Mouse (Mus musculus): ENCODE data around the gene Mrgpra2a.
"Not testable (repeated sequence)": the region's sequence is repeated elsewhere in the genome, so short reads cannot be mapped to it uniquely, and the experiment has no call there.

The Mrgpra2a gene

DNA sequence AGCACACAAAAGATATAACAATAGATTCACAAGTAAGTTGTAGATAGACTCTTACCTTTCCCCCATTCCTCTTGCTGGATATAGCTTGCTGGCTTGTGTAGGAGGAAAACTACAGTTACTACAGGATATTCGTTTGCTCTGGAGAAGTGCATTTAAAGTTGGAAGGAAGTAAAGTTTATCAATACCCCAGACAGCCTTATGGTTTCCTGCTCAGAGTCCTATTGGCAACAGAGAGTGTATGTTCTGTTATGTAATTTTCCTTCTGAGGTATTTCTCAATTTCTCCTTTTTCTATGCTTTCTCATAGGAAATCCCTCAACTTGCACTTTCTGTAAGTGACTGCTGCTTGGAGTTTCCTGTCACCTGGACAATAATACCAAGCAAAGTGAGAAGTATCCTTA lies at the start of gene Mrgpra2a:
Mrgpra2a (minus strand) TSS at position 125 of the 400 bp plus-strand sequence.
- not testable (repeated sequence) for DNase-seq (ENCODE audit: low spot score)

DNA sequence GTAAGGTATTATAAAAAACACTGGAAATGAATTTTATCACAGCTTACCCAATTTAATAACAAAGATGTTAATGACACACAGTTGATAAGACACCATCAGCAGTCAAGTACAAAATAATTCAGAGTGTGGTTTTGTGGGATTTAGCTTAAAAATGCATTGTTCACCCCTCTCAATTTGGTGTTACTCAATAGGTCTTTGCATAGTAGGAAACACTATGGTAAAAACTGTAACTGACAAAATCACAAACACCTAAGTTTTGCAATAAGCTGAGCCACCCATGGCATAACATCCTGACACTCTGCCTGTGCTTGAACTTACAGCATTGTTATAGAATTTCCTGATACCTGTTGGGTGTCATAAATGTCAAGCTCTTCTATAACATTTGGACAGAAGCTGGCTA lies 39.3 kb upstream of the Mrgpra2a start:
- not testable (repeated sequence) for DNase-seq (ENCODE audit: low spot score)

GRCm38 (mm10) chr7:47489438-47489837 lies 37.5 kb upstream of the Mrgpra2a start:
- not testable (repeated sequence) for DNase-seq (ENCODE audit: low spot score)

- DNase-seq (ENCODE audit: low spot score) = not testable (repeated sequence)
These were observed 31.2 kb upstream of the Mrgpra2a start for GRCm38 (mm10) chr7:47483181-47483580.

DNA sequence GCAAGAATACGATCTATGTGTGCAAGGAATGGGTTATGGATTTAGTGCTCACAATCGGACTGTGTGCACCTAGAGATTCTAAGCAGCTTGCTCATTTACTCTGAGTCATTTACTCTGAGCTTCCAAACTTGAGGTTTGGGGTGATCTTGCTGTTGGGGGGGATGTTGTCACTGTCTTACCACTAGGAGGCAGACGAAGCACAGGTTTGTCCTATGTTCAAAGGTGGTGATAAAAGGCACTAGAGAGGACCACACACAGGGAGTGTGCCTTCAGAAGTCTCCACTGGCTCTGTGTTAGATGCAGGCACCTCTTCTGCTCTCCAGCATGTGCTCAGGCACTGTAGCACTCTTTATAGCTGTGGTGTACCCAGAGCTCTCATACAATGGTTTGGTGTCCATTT lies 22.0 kb upstream of the Mrgpra2a start:
- DNase-seq (ENCODE audit: low spot score) = not testable (repeated sequence)

DNA sequence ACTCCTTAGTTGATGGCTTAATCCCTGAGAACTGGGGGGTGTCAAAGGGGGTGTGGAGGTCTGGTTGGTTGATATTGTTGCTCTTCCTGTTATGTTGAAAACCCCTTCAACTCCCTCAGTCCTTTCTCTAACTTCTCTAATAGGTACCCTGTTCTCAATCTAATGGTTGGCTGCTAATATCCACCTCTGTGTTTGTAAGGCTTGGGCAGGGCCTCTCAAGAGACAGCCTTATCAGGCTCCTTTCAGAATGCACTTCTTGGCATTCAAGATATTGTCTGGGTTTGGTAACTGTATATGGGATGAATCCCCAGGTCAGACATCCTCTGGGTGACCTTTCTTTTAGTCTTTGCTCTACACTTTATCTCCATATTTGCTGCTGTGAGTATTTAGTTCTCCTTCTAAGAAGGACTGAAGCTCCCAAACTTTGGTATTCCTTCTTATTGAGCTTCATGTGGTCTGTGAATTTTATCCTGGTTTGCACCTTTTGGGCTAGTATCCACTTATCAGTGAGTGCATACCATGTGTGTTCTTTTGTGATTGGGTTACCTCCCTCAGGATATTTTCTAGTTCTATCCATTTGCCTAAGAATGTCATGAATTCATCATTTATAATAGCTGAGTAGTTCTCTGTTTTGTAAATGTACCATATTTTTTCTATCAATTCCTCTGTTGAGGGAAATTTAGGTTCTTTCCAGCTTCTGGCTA lies 13.5 kb upstream of the Mrgpra2a start:
- not testable (repeated sequence) for DNase-seq (ENCODE audit: low spot score)

DNA sequence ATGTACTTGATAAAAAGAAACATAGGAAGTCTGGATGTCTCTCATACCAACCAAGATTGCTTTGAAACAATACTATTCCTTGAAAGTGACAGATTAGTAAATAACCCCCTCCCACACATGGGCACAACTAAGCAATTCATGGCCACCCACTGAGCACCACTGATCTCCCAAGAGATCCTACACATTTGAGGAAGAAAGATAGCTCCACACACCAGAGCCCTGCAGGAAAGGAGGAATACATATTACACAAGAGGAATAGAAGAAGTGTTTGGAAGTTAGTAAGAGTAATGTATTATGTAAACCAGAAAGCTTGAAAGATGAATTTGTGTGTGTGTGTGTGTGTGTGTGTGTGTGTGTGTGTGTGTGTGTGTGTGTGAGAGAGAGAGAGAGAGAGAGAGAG lies 6.2 kb downstream of the Mrgpra2a start:
- DNase-seq (ENCODE audit: low spot score) = not testable (repeated sequence)

- not testable (repeated sequence) for DNase-seq (ENCODE audit: low spot score)
These were observed 15.5 kb downstream of the Mrgpra2a start for GRCm38 (mm10) chr7:47436463-47436862.

GRCm38 (mm10) chr7:47427815-47428508 lies 24.0 kb downstream of the Mrgpra2a start:
- not testable (repeated sequence) for DNase-seq (ENCODE audit: low spot score)

- DNase-seq (ENCODE audit: low spot score) = no peak
These were observed 41.3 kb downstream of the Mrgpra2a start for GRCm38 (mm10) chr7:47410602-47411001.

GRCm38 (mm10) chr7:47409545-47409944 lies 42.4 kb downstream of the Mrgpra2a start:
- DNase-seq (ENCODE audit: low spot score) = no peak

- no peak for DNase-seq (ENCODE audit: low spot score)
These were observed 50.8 kb downstream of the Mrgpra2a start for GRCm38 (mm10) chr7:47401125-47401524.

All from embryo, embryonic 10 days (tissue).